Mouse (Mus musculus): Measurements from ENCODE around the gene Smdt1. TPM values are rescaled to one million over a fixed set of nuclear protein-coding genes. Genes with fewer than 3 reads are reported as not detected.

Gene Smdt1
- polyA plus RNA-seq, 1 experiment from 2014 or later, result 325 TPM

DNA sequence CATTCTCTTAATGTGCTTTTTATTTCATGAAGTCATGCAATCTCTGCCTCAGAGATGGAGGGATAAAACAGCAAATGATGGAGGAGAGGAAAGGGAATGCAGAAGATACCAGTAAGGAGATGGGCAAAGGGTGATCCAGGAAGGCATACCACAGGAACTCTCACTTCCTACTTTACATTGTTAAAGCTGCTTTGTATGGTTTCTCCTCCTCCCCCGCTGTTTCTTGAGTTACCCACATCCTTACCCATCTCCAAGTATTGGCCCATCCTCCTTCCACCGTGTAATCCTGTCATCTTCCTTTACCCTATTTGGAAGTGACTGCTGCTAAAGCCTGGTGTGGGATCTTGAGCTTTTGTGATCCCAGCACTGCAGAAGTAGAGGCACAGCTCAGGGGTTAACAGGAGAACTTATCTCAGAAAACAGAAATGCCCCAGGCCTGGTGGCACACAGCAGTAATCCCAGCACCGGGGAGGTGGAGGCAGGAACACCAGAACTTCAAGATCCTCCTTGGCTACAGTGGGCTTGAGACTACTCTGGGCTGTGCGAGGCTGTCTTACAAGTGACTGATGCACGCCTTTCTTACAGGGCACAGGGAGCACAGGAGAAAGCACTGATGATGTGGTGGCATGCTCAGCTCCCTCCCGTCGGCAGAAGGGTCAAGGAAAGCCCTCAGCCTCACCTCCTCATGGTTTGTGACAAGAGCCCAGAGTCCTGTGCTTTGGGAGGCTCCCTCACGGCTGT is 9.7 kb downstream of the Smdt1 start:
- no peak overlapping the region for H3K27ac ChIP-seq (ENCODE audit: low read length)
- WGBS, result 81% methylated on average over 8 of the region's 8 CpGs
- H3K36me3 ChIP-seq (ENCODE audit: insufficient read depth, low read length), result peaks cover 32% of the 10 kb centered on the region
- no peak overlapping the region for H3K4me2 ChIP-seq (replicated peaks; ENCODE audit: low read depth, low read length)
- no peaks in the 10 kb centered on the region for H3K27me3 ChIP-seq (ENCODE audit: insufficient read depth, low read length)
- H3K4me1 ChIP-seq (ENCODE audit: insufficient read depth, low read length), result peaks cover 26% of the 10 kb centered on the region
- H3K9ac ChIP-seq (replicated peaks; ENCODE audit: low read length), result no peak overlapping the region
- no peak overlapping the region for H3K4me3 ChIP-seq (ENCODE audit: low read length)
- no peak for ATAC-seq (ENCODE audit: low FRiP score, low TSS enrichment)
- no peaks in the 10 kb centered on the region for H3K9me3 ChIP-seq (ENCODE audit: low read length)

- Histone ChIP-seq H3K27me3 (ENCODE audit: insufficient read depth, low read length) (no peaks in the 10 kb centered on the region), H3K4me3 (ENCODE audit: low read length) (no peak overlapping the region), H3K27ac (ENCODE audit: low read length) (no peak overlapping the region), H3K36me3 (ENCODE audit: insufficient read depth, low read length) (peaks cover 32% of the 10 kb centered on the region), H3K4me1 (ENCODE audit: insufficient read depth, low read length) (peaks cover 26% of the 10 kb centered on the region), H3K4me2 (replicated peaks; ENCODE audit: low read depth, low read length) (no peak overlapping the region), H3K9ac (replicated peaks; ENCODE audit: low read length) (no peak overlapping the region), H3K9me3 (ENCODE audit: low read length) (no peaks in the 10 kb centered on the region)
- ATAC-seq (ENCODE audit: low FRiP score, low TSS enrichment), result no peak
- 88% methylated on average over 2 of the region's 2 CpGs for WGBS
Measured at GRCm38 (mm10) chr15:82348999-82349341, 10.2 kb downstream of the Smdt1 start.

DNA sequence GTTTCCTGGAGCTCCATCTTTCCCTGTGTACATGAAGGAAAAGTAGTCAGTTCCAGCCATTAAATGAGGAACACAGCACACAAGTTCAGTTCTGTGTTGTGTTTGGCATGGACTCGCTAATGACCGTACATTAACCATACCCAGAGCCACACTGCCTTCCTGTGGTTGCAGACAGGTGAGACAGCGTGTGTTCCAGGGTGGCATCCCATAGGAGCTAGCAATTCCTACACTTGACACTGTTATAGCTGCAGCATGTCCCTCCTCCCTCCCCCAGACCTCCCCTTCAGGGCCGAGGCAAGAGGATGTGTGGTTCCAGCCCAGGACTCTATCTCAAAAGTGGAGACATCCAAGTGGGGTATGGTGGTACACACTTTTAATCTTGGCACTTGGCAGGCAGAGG is 11.6 kb downstream of the Smdt1 start:
- Histone ChIP-seq H3K4me3 (ENCODE audit: low read length) (no peak overlapping the region), H3K9ac (replicated peaks; ENCODE audit: low read length) (no peak overlapping the region), H3K4me2 (replicated peaks; ENCODE audit: low read depth, low read length) (no peak overlapping the region), H3K27ac (ENCODE audit: low read length) (peak overlapping the region; percentile 45; the same call in 1 of the 2 replicates), H3K27me3 (ENCODE audit: insufficient read depth, low read length) (no peaks in the 10 kb centered on the region), H3K4me1 (ENCODE audit: insufficient read depth, low read length) (peaks cover 29% of the 10 kb centered on the region), H3K9me3 (ENCODE audit: low read length) (no peaks in the 10 kb centered on the region), H3K36me3 (ENCODE audit: insufficient read depth, low read length) (peaks cover 32% of the 10 kb centered on the region)
- ATAC-seq (ENCODE audit: low FRiP score, low TSS enrichment), result no peak
- WGBS, result 90% methylated on average over 4 of the region's 4 CpGs

- no peak for ATAC-seq (ENCODE audit: low FRiP score, low TSS enrichment)
- no peaks in the 10 kb centered on the region for H3K27me3 ChIP-seq (ENCODE audit: insufficient read depth, low read length)
- peak overlapping the region; percentile 89; the same call in 1 of the 2 replicates for H3K4me2 ChIP-seq (replicated peaks; ENCODE audit: low read depth, low read length)
- H3K9me3 ChIP-seq (ENCODE audit: low read length), result no peaks in the 10 kb centered on the region
- H3K9ac ChIP-seq (replicated peaks; ENCODE audit: low read length), result no peak overlapping the region
- H3K4me3 ChIP-seq (ENCODE audit: low read length), result no peak overlapping the region
- H3K27ac ChIP-seq (ENCODE audit: low read length), result no peak overlapping the region
- peaks cover 32% of the 10 kb centered on the region for H3K36me3 ChIP-seq (ENCODE audit: insufficient read depth, low read length)
- WGBS, result 80% methylated on average over 3 of the region's 3 CpGs
- H3K4me1 ChIP-seq (ENCODE audit: insufficient read depth, low read length), result peaks cover 29% of the 10 kb centered on the region
Measured at GRCm38 (mm10) chr15:82351480-82351879, 12.7 kb downstream of the Smdt1 start.

DNA sequence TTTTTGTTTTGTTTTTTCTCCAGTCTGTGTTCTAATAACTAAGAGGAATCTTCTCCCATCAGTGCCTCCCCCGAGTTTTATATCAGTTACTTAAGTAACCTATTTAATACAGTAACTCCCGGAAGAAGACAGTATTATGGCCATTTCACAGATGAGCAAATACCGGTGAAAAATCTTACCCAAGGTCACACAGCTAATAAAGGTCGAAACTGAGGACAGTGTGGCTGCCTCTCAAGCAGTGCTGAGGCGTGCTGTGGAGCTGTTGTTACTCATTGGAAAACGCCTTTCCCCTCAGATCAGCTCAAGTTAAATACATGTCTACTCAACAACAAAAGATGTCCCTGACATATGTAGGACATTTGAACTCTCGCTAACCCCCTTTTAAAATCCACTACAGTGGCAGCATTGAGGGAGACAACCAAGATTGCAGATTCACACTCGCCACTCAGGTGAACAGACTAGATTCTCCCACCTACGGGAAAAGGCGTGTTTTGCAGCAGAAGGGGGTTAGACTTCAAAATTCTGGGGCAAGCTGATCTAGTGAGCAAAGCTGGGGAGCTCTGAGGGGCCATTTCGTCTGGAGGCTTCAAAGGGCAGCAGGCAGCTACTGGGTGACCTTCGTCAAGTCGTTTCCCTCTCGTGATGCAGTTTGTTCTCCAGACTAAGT is 14.5 kb downstream of the Smdt1 start:
- no peak for ATAC-seq (ENCODE audit: low FRiP score, low TSS enrichment)
- Histone ChIP-seq H3K4me3 (ENCODE audit: low read length) (peak overlapping the region; percentile 98), H3K9ac (replicated peaks; ENCODE audit: low read length) (peak overlapping the region; percentile 99), H3K27ac (ENCODE audit: low read length) (peak overlapping the region; percentile 83; the same call in 1 of the 2 replicates), H3K27me3 (ENCODE audit: insufficient read depth, low read length) (no peaks in the 10 kb centered on the region), H3K36me3 (ENCODE audit: insufficient read depth, low read length) (peaks cover 28% of the 10 kb centered on the region), H3K9me3 (ENCODE audit: low read length) (no peaks in the 10 kb centered on the region), H3K4me1 (ENCODE audit: insufficient read depth, low read length) (peaks cover 18% of the 10 kb centered on the region), H3K4me2 (replicated peaks; ENCODE audit: low read depth, low read length) (peak overlapping the region; percentile 89)
- WGBS, result 19% methylated on average over 14 of the region's 14 CpGs

GRCm38 (mm10) chr15:82353745-82354113 is 15.0 kb downstream of the Smdt1 start:
- H3K4me1 ChIP-seq (ENCODE audit: insufficient read depth, low read length), result peaks cover 23% of the 10 kb centered on the region

GRCm38 (mm10) chr15:82354126-82354945 is 15.6 kb downstream of the Smdt1 start, which contains the start of gene Ndufa6:
Ndufa6 (minus strand) TSS chr15:82354322.
- Histone ChIP-seq H3K36me3 (ENCODE audit: insufficient read depth, low read length) (peaks cover 16% of the 10 kb centered on the region), H3K4me2 (replicated peaks; ENCODE audit: low read depth, low read length) (peak within 1 kb of the TSS; percentile 89), H3K27ac (ENCODE audit: low read length) (peak within 1 kb of the TSS; percentile 94), H3K4me3 (ENCODE audit: low read length) (peak within 1 kb of the TSS; percentile 98), H3K9ac (replicated peaks; ENCODE audit: low read length) (peak within 1 kb of the TSS; percentile 99), H3K9me3 (ENCODE audit: low read length) (no peaks in the 10 kb centered on the region), H3K27me3 (ENCODE audit: insufficient read depth, low read length) (no peaks in the 10 kb centered on the region), H3K4me1 (ENCODE audit: insufficient read depth, low read length) (peaks cover 27% of the 10 kb centered on the region)
- 2% methylated on average over 57 of the region's 57 CpGs for WGBS
- ATAC-seq (ENCODE audit: low FRiP score, low TSS enrichment), result peak; percentile 100

More at GRCm38 (mm10) chr15:82353745-82354113, 15.0 kb downstream of the Smdt1 start:
- H3K27me3 ChIP-seq (ENCODE audit: insufficient read depth, low read length), result no peaks in the 10 kb centered on the region
- H3K27ac ChIP-seq (ENCODE audit: low read length), result peak overlapping the region; percentile 83
- peak overlapping the region; percentile 98 for H3K4me3 ChIP-seq (ENCODE audit: low read length)
- peaks cover 22% of the 10 kb centered on the region for H3K36me3 ChIP-seq (ENCODE audit: insufficient read depth, low read length)
- no peak for ATAC-seq (ENCODE audit: low FRiP score, low TSS enrichment)
- under 1% methylated on average over 23 of the region's 23 CpGs for WGBS
- no peaks in the 10 kb centered on the region for H3K9me3 ChIP-seq (ENCODE audit: low read length)
- peak overlapping the region; percentile 89 for H3K4me2 ChIP-seq (replicated peaks; ENCODE audit: low read depth, low read length)
- peak overlapping the region; percentile 99 for H3K9ac ChIP-seq (replicated peaks; ENCODE audit: low read length)

DNA sequence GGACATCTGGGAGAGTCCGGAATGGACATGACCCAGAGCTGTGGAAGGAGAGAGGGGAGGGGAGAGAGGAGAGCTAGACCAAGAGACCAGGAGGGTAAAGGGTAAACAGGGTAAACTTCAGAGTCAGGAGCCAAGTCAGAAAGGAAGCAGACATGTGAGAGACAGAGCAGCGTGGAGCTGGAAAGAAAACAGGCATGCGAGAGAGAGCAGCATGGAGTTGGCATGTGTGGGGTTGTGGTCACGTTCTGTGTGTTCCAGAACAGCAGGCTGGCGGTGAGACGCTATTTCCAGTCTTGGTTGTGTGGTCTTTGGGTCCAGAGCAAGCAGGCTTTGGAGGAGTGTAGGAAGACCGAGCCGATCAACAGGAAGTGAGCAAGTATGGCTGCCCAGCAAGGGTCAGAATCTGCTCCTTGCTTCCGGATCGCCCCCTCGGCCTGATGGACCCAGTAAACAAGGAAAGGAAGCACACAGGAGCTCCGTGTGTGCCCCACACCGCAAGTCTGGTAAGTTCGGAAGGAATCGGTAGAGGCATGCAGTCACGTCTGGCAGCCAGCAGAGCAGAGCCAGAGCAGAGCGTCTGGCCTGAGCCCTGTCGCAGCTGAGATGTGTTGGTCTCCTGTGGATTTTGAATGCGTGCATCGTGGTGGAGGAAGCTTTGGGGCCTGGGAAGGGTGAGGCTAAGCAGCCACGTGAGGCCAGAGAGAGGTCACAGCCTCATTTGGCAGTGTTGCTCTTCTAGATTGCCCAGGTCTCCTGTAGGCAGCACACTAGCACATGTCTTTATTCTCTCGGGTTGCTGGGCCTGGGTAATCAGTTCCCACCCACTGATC is 19.9 kb downstream of the Smdt1 start:
- no peak overlapping the region for H3K4me3 ChIP-seq (ENCODE audit: low read length)
- 0 out of 2 replicates have a peak overlapping the region, but pooled peaks have one; percentile 14 for H3K4me2 ChIP-seq (replicated peaks; ENCODE audit: low read depth, low read length)
- no peaks in the 10 kb centered on the region for H3K27me3 ChIP-seq (ENCODE audit: insufficient read depth, low read length)
- peak overlapping the region; percentile 27; the same call in 1 of the 2 replicates for H3K27ac ChIP-seq (ENCODE audit: low read length)
- peaks cover 23% of the 10 kb centered on the region for H3K4me1 ChIP-seq (ENCODE audit: insufficient read depth, low read length)
- 0 out of 2 replicates have a peak overlapping the region, but pooled peaks have one; percentile 42 for H3K9ac ChIP-seq (replicated peaks; ENCODE audit: low read length)
- no peaks in the 10 kb centered on the region for H3K36me3 ChIP-seq (ENCODE audit: insufficient read depth, low read length)
- 48% methylated on average over 22 of the region's 22 CpGs for WGBS
- H3K9me3 ChIP-seq (ENCODE audit: low read length), result no peaks in the 10 kb centered on the region
- ATAC-seq (ENCODE audit: low FRiP score, low TSS enrichment), result no peak

DNA sequence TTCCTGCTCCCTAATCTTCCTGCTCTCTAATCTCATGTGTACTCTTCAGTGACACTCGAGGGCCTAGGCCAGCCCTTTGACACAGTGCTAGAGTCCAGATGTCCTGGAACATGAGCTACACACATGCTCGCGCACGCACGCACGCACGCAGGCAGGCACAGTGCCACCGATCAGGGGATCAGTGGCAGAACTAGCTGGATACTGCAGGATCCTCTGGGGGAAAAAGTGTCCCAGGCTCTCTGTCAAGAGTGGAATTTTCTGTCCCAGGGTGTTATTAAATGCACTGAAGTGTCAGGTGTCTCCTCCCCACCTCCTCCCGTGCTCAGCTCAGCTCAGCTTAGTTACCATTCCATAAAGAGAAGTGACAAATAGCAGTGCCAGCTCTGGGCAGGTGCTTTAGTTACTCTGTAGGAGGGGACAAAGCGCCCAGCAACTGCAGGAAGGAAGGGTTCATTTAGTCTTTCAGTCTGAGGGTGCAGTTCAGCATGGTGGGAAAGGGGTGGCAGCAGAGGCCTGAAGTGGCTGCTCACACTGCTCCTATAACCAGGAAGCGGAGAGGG is 22.8 kb downstream of the Smdt1 start:
- Histone ChIP-seq H3K9me3 (ENCODE audit: low read length) (no peaks in the 10 kb centered on the region), H3K27me3 (ENCODE audit: insufficient read depth, low read length) (no peaks in the 10 kb centered on the region), H3K4me1 (ENCODE audit: insufficient read depth, low read length) (peaks cover 17% of the 10 kb centered on the region; the same call in 1 of the 2 replicates), H3K4me3 (ENCODE audit: low read length) (no peak overlapping the region), H3K27ac (ENCODE audit: low read length) (peak overlapping the region; percentile 29), H3K9ac (replicated peaks; ENCODE audit: low read length) (0 out of 2 replicates have a peak overlapping the region, but pooled peaks have one; percentile 27), H3K4me2 (replicated peaks; ENCODE audit: low read depth, low read length) (no peak overlapping the region), H3K36me3 (ENCODE audit: insufficient read depth, low read length) (no peaks in the 10 kb centered on the region)
- ATAC-seq (ENCODE audit: low FRiP score, low TSS enrichment), result peak; percentile 86
- 63% methylated on average over 11 of the region's 11 CpGs for WGBS
